Mouse (Mus musculus) limb, embryonic 14.5 days (tissue): ENCODE results near the gene Tst. TPM values are rescaled to one million over a fixed set of nuclear protein-coding genes. Genes with fewer than 3 reads are reported as not detected.

Source experiments
- ATAC-seq: fragments of 200-750 bp; cut with Nextera tagmentation; 2 replicates; pipeline ENCODE4 v1.8.0; 2017; ENCODE audit warnings: low read depth, moderate number of reproducible peaks, moderate TSS enrichment; ENCODE audit not compliant: low FRiP score
- DNase-seq: peaks from one replicate; pipeline ENCODE4 v3.0.0-alpha.2; 2015; ENCODE audit warnings: low spot score
- H3K27ac ChIP-seq: fragments of 300-500 bp; sonication (generic); replicated peaks from 2 replicates; pipeline ENCODE4 v1.5.1; 2014; ENCODE audit warnings: low read depth, mild to moderate bottlenecking, low read length, moderate library complexity, mixed read lengths
- H3K27me3 ChIP-seq: fragments of 300-500 bp; sonication (generic); 2 replicates; pipeline ENCODE4 v1.6.1; 2014; ENCODE audit warnings: low read length, mixed read lengths; ENCODE audit not compliant: control insufficient read depth, insufficient read depth
- H3K36me3 ChIP-seq: fragments of 300-500 bp; sonication (generic); 2 replicates; pipeline ENCODE4 v1.6.1; 2014; ENCODE audit warnings: mild to moderate bottlenecking, low read length, moderate library complexity, mixed read lengths; ENCODE audit not compliant: control insufficient read depth, insufficient read depth
- H3K4me1 ChIP-seq: fragments of 300-500 bp; sonication (generic); 2 replicates; pipeline ENCODE4 v1.6.1; 2014; ENCODE audit warnings: antibody characterized with exemption, low read length, mixed read lengths; ENCODE audit not compliant: control insufficient read depth, insufficient read depth
- H3K4me2 ChIP-seq: fragments of 300-500 bp; sonication (generic); replicated peaks from 2 replicates; pipeline ENCODE4 v1.6.1; 2014; ENCODE audit warnings: low read depth, mild to moderate bottlenecking, low read length, moderate library complexity; ENCODE audit not compliant: severe bottlenecking
- H3K4me3 ChIP-seq: fragments of 300-500 bp; sonication (generic); replicated peaks from 2 replicates; pipeline ENCODE4 v1.5.1; 2014; ENCODE audit warnings: low read length
- H3K9ac ChIP-seq: fragments of 300-500 bp; sonication (generic); 2 replicates; pipeline ENCODE4 v1.6.1; 2014; ENCODE audit warnings: mild to moderate bottlenecking, low read depth, low read length, moderate library complexity; ENCODE audit not compliant: severe bottlenecking
- H3K9me3 ChIP-seq: fragments of 300-500 bp; sonication (generic); 2 replicates; pipeline ENCODE4 v1.6.1; 2016; ENCODE audit warnings: low read length; ENCODE audit not compliant: control insufficient read depth
- POLR2A ChIP-seq: fragments of 200-500 bp; IDR thresholded peaks from 2 replicates; pipeline ENCODE4 v1.8.0; 2012; ENCODE audit warnings: inconsistent platforms, mild to moderate bottlenecking, moderate library complexity, borderline replicate concordance; ENCODE audit not compliant: insufficient read depth, insufficient read length; ENCODE audit errors: extremely low read depth
- WGBS: fragments of 180-500 bp; shearing (Covaris S2); extraction: QIAGEN DNeasy Blood & Tissue Kit; methylation state at CpG from one replicate; pipeline ENCODE4 v1.1.7; 2014; 5-methylcytosine and 5-hydroxymethylcytosine counted together
- polyA plus RNA-seq, 2 experiments: library from polyadenylated mRNA; depleted of rRNA in 1 of 2; stranded (reverse) in 1 of 2; unstranded in 1 of 2; fragments of >200 nt; fragmentation: Nextera tagmentation in 1 of 2; extraction: Ambion mirVana in 1 of 2; gene quantifications; 2 replicates each; pipeline versions ENCODE4 v1.2.1 to v1.2.3; 2012 to 2014

The Tst gene
- polyA plus RNA-seq (2012; rRNA removed) (8.3 and 9.1 TPM in 2 replicates), polyA plus RNA-seq (2014; fragmentation: Nextera tagmentation; extraction: Ambion mirVana) (12.4 and 12.8 TPM in 2 replicates)

DNA sequence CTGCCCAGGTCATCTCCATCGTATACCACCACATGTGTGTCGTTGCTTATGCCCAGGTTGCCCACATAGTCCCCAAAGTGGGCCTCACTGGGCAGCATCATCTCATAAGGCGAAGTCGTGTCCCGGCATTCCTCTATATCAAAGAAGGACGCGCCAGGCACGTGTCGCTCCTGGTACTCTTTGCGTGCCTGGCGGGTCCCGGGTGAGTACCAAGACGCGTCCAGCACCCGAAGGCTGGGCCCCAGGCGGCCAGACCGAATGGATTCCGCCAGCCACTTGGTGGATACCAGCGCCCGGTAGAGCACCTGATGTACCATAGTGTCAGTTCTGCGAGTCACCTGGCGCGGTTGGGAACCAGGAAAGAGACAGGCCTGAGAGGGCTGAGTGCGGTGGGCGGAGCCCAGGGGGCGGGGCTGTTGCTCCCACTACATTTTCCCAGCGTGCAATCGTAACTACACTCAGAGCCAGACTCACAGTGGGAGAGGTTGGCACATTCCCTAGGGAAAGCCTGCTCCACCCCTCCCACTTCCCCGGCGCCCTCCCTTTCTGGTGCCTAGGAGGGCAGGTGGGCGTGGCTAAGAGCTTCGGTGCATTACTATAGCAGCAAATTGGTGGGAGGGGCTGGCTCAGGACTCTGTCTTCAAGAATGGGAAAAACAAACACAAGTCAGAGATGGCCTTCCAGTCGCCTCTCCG, at the start of gene Tst:
TSS of gene Tst (minus strand) at position 391 of the 695 bp plus-strand sequence.
- Histone ChIP-seq H3K4me2 (peak within 1 kb of the TSS; percentile 97), H3K9me3 (no peaks in the 10 kb centered on the region), H3K9ac (peak within 1 kb of the TSS; percentile 74), H3K4me3 (peak within 1 kb of the TSS; percentile 72), H3K27me3 (peaks cover 23% of the 10 kb centered on the region), H3K36me3 (no peaks in the 10 kb centered on the region), H3K4me1 (peaks cover 25% of the 10 kb centered on the region), H3K27ac (peak within 1 kb of the TSS; percentile 89)
- ATAC-seq (peak; percentile 66), DNase-seq (peak; percentile 87)
- 2% methylated on average over 32 of the region's 34 CpGs for WGBS
- TF ChIP-seq POLR2A: no peak

DNA sequence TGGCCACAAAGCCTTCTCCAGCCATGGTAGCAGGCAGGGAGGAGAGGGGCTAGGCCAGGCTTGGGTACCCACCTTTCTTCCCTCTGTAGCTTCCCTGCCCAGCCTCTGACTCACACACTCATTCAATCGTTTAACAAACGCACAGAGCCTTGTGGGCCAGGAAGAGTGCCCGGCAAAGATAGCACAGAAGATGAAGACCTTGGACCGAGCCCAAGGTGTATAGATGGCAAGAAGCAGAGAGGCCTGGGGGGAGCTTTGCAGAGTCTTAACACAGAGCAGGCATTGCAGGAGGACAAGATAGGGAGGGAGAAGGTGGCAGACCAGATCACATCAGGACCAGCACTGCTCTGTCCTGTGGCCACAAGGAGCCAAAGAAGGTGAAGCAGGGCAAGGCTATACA, 49.5 kb upstream of the Tst start:
- H3K27me3 ChIP-seq: no peaks in the 10 kb centered on the region
- no peaks in the 10 kb centered on the region for H3K9me3 ChIP-seq
- H3K9ac ChIP-seq: no peak overlapping the region
- WGBS: 80% methylated on average over 4 of the region's 4 CpGs
- no peak overlapping the region for H3K4me3 ChIP-seq
- no peak overlapping the region for H3K27ac ChIP-seq
- no peak for DNase-seq
- H3K4me2 ChIP-seq: no peak overlapping the region
- no peaks in the 10 kb centered on the region for H3K36me3 ChIP-seq
- no peak for ATAC-seq
- TF ChIP-seq POLR2A: no peak
- no peaks in the 10 kb centered on the region for H3K4me1 ChIP-seq

DNA sequence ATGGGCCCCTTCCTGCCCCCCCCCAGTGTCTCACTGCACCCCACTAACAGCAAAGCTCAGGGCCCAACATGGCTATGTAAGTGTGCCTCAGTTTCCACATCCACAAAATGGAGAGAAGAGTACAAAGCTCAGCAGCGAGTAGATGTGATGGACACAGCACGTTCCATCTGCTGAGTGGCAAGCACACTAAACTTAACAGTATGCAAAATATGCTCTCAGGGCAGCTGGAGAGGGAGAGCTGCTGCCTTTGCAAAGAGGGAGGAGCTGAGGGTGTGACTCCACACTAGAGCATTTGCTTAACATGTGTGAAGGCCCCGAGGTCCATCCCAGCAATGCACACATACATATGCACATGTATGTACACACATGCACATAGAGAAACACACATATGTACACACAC, 47.2 kb upstream of the Tst start:
- WGBS: 80% methylated on average over 3 of the region's 3 CpGs
- H3K4me3 ChIP-seq: no peak overlapping the region

GRCm38 (mm10) chr15:78451201-78451600, 45.5 kb upstream of the Tst start:
- WGBS: 82% methylated on average over 2 of the region's 2 CpGs
- no peak overlapping the region for H3K4me2 ChIP-seq
- DNase-seq: no peak

More for the DNA sequence above, 47.2 kb upstream of the Tst start:
- DNase-seq: no peak
- Histone ChIP-seq H3K36me3 (no peaks in the 10 kb centered on the region), H3K4me1 (no peaks in the 10 kb centered on the region), H3K9me3 (no peaks in the 10 kb centered on the region), H3K27ac (no peak overlapping the region), H3K4me2 (no peak overlapping the region), H3K9ac (no peak overlapping the region), H3K27me3 (no peaks in the 10 kb centered on the region)
- no peak for TF ChIP-seq POLR2A
- no peak for ATAC-seq

GRCm38 (mm10) chr15:78450419-78450768, 44.7 kb upstream of the Tst start:
- no peak for DNase-seq
- Histone ChIP-seq H3K27me3 (no peaks in the 10 kb centered on the region), H3K9ac (no peak overlapping the region), H3K4me1 (no peaks in the 10 kb centered on the region), H3K4me3 (no peak overlapping the region), H3K9me3 (no peaks in the 10 kb centered on the region), H3K36me3 (no peaks in the 10 kb centered on the region), H3K27ac (peak overlapping the region; percentile 39; the same call in 1 of the 2 replicates), H3K4me2 (no peak overlapping the region)
- no peak for TF ChIP-seq POLR2A
- WGBS: 80% methylated on average over 6 of the region's 6 CpGs
- ATAC-seq: no peak

More at GRCm38 (mm10) chr15:78451201-78451600, 45.5 kb upstream of the Tst start:
- no peaks in the 10 kb centered on the region for H3K27me3 ChIP-seq
- H3K27ac ChIP-seq: no peak overlapping the region
- H3K9me3 ChIP-seq: no peaks in the 10 kb centered on the region
- H3K36me3 ChIP-seq: no peaks in the 10 kb centered on the region
- no peak for ATAC-seq
- H3K4me1 ChIP-seq: no peaks in the 10 kb centered on the region
- no peak for TF ChIP-seq POLR2A
- no peak overlapping the region for H3K4me3 ChIP-seq
- no peak overlapping the region for H3K9ac ChIP-seq
